Mouse (Mus musculus) liver, embryonic 15.5 days (tissue): ENCODE results near the gene Pdcl3. TPM values are rescaled to one million over a fixed set of nuclear protein-coding genes. Genes with fewer than 3 reads are reported as not detected.

Experiments
- ATAC-seq: fragments of 200-750 bp; cut with Nextera tagmentation; 2 replicates; pipeline ENCODE4 v1.8.0; 2017; ENCODE audit warnings: moderate number of reproducible peaks, mild to moderate bottlenecking, moderate library complexity; ENCODE audit not compliant: insufficient read depth
- H3K27ac ChIP-seq: fragments of 300-500 bp; sonication (generic); replicated peaks from 2 replicates; pipeline ENCODE4 v1.5.1; 2015; ENCODE audit warnings: mild to moderate bottlenecking, inconsistent platforms
- H3K27me3 ChIP-seq: fragments of 300-500 bp; sonication (generic); 2 replicates; pipeline ENCODE4 v1.6.1; 2015; ENCODE audit warnings: mild to moderate bottlenecking, inconsistent platforms
- H3K36me3 ChIP-seq: fragments of 300-500 bp; sonication (generic); replicated peaks from 2 replicates; pipeline ENCODE4 v1.6.1; 2015; ENCODE audit warnings: moderate library complexity, mild to moderate bottlenecking, inconsistent platforms
- H3K4me1 ChIP-seq: fragments of 300-500 bp; sonication (generic); replicated peaks from 2 replicates; pipeline ENCODE4 v1.6.1; 2015; ENCODE audit warnings: inconsistent platforms
- H3K4me2 ChIP-seq: fragments of 300-500 bp; sonication (generic); 2 replicates; pipeline ENCODE4 v1.6.1; 2015; ENCODE audit warnings: moderate library complexity, mild to moderate bottlenecking, inconsistent platforms
- H3K4me3 ChIP-seq: fragments of 300-500 bp; sonication (generic); replicated peaks from 2 replicates; pipeline ENCODE4 v1.5.1; 2015; ENCODE audit warnings: mild to moderate bottlenecking, inconsistent platforms
- H3K9ac ChIP-seq: fragments of 300-500 bp; sonication (generic); 2 replicates; pipeline ENCODE4 v1.6.1; 2015; ENCODE audit warnings: moderate library complexity, mild to moderate bottlenecking, inconsistent platforms
- H3K9me3 ChIP-seq: fragments of 300-500 bp; sonication (generic); replicated peaks from 2 replicates; pipeline ENCODE4 v1.6.1; 2016; ENCODE audit warnings: inconsistent platforms
- WGBS: fragments of 180-500 bp; shearing (Covaris S2); methylation state at CpG from one replicate; pipeline ENCODE4 v1.1.7; 2015; ENCODE audit warnings: mixed read lengths; ENCODE audit not compliant: insufficient replicate concordance; 5-methylcytosine and 5-hydroxymethylcytosine counted together
- polyA plus RNA-seq: library from polyadenylated mRNA; unstranded; fragments of >200 nt; fragmentation: Nextera tagmentation; extraction: Ambion mirVana; gene quantifications from 2 replicates; pipeline ENCODE4 v1.2.1, GENCODE M21; 2015

The Pdcl3 gene
- polyA plus RNA-seq, 1 experiment from 2014 or later = 38.1 TPM

- Histone ChIP-seq H3K9ac (peak overlapping the region; percentile 59), H3K4me1 (peaks cover 20% of the 10 kb centered on the region), H3K4me3 (peak overlapping the region; percentile 80), H3K36me3 (no peaks in the 10 kb centered on the region), H3K4me2 (peak overlapping the region; percentile 75), H3K27me3 (no peaks in the 10 kb centered on the region), H3K9me3 (no peaks in the 10 kb centered on the region), H3K27ac (peak overlapping the region; percentile 71)
- under 1% methylated on average over 25 of the region's 25 CpGs for WGBS
- ATAC-seq = peak; percentile 89
Measured at GRCm38 (mm10) chr1:38987865-38988211, 2.4 kb downstream of the Pdcl3 start.

- Histone ChIP-seq H3K9ac (peak overlapping the region; percentile 59), H3K27ac (no peak overlapping the region), H3K4me2 (peak overlapping the region; percentile 75), H3K27me3 (no peaks in the 10 kb centered on the region), H3K4me3 (peak overlapping the region; percentile 80), H3K36me3 (0 out of 2 replicates have a peak, but pooled peaks cover 3% of the 10 kb centered on the region), H3K9me3 (no peaks in the 10 kb centered on the region), H3K4me1 (peaks cover 20% of the 10 kb centered on the region)
- no peak for ATAC-seq
- WGBS = 18% methylated on average over 7 of the region's 7 CpGs
Measured at GRCm38 (mm10) chr1:38988357-38988756, 2.9 kb downstream of the Pdcl3 start.

- H3K4me3 ChIP-seq = no peak overlapping the region
- ATAC-seq = no peak
- H3K27me3 ChIP-seq = no peaks in the 10 kb centered on the region
- no peak overlapping the region for H3K9ac ChIP-seq
- H3K4me2 ChIP-seq = no peak overlapping the region
- peaks cover 14% of the 10 kb centered on the region for H3K4me1 ChIP-seq
- H3K36me3 ChIP-seq = peaks cover 21% of the 10 kb centered on the region
- H3K9me3 ChIP-seq = no peaks in the 10 kb centered on the region
- H3K27ac ChIP-seq = no peak overlapping the region
- WGBS = 71% methylated on average over 3 of the region's 3 CpGs
Measured at GRCm38 (mm10) chr1:38992365-38992764, 7.0 kb downstream of the Pdcl3 start.

GRCm38 (mm10) chr1:39001106-39001505 lies 15.7 kb downstream of the Pdcl3 start:
- H3K36me3 ChIP-seq = peaks cover 5% of the 10 kb centered on the region
- 9% methylated on average over 5 of the region's 5 CpGs for WGBS
- no peaks in the 10 kb centered on the region for H3K27me3 ChIP-seq
- no peaks in the 10 kb centered on the region for H3K4me1 ChIP-seq
- no peak overlapping the region for H3K4me2 ChIP-seq
- no peak overlapping the region for H3K27ac ChIP-seq
- H3K9ac ChIP-seq = no peak overlapping the region
- no peak overlapping the region for H3K4me3 ChIP-seq
- H3K9me3 ChIP-seq = no peaks in the 10 kb centered on the region
- no peak for ATAC-seq

DNA sequence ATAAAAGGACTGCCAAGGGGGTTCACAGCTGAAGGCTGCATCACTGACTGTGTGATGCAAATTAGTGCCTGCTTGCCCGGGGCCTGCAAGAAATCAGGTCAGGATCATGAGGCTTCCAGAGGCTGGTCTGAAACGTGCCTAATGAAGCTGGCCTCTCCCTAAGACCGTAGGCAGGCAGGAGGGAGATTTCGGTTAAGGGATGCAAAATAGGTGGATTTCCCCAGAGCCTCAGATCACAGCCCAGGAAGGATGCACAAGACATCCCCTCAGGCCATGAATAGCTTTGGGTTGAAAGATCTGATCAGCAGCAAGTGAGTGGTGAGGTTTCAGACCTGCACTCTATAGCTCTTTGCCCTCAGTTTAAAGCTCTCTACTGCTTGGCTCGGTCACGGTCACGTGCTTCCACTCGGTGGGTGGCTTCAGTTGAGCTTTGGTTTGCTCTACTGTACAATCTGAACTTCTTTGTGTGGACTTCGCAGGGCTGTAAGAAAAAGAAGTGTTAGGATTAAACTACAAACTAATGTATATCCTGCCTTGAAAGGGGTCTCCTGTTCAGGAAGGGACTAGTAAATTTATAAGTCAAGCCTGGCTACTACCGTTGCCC lies 20.4 kb downstream of the Pdcl3 start:
- Histone ChIP-seq H3K36me3 (no peaks in the 10 kb centered on the region), H3K27me3 (no peaks in the 10 kb centered on the region), H3K27ac (no peak overlapping the region), H3K4me2 (no peak overlapping the region), H3K4me3 (no peak overlapping the region), H3K9me3 (no peaks in the 10 kb centered on the region), H3K4me1 (no peaks in the 10 kb centered on the region), H3K9ac (no peak overlapping the region)
- no peak for ATAC-seq
- 66% methylated on average over 10 of the region's 10 CpGs for WGBS

GRCm38 (mm10) chr1:39006830-39007829 lies 21.7 kb downstream of the Pdcl3 start:
- WGBS = 30% methylated on average over 11 of the region's 11 CpGs
- H3K9me3 ChIP-seq = no peaks in the 10 kb centered on the region
- no peak overlapping the region for H3K4me2 ChIP-seq
- H3K4me3 ChIP-seq = no peak overlapping the region
- H3K27ac ChIP-seq = no peak overlapping the region
- H3K27me3 ChIP-seq = no peaks in the 10 kb centered on the region
- no peaks in the 10 kb centered on the region for H3K36me3 ChIP-seq
- ATAC-seq = no peak
- no peak overlapping the region for H3K9ac ChIP-seq
- no peaks in the 10 kb centered on the region for H3K4me1 ChIP-seq

GRCm38 (mm10) chr1:39010583-39011021 lies 25.2 kb downstream of the Pdcl3 start:
- H3K9ac ChIP-seq = no peak overlapping the region
- no peaks in the 10 kb centered on the region for H3K9me3 ChIP-seq
- 8% methylated on average over 12 of the region's 12 CpGs for WGBS
- H3K4me2 ChIP-seq = no peak overlapping the region
- no peak overlapping the region for H3K27ac ChIP-seq
- no peak for ATAC-seq
- no peaks in the 10 kb centered on the region for H3K36me3 ChIP-seq
- no peak overlapping the region for H3K4me3 ChIP-seq
- H3K27me3 ChIP-seq = no peaks in the 10 kb centered on the region
- H3K4me1 ChIP-seq = no peaks in the 10 kb centered on the region

DNA sequence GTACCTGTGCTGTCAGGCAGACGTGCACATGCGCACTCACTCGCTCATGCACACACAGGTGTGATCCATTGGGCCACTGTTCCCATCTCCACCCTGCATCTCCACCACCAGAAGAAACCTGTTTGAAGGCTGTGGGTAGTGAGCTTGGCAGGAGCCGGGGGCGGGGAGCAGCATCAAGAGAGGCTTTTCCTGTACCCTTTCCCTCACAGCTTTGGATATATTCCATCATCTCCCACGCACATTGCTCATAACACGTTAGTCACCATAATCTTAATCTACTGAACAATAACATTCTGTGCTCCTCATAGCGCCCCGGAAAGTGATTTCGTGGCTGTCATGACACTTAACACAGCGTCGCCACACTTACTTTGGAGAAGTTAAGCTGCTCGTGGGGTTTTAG lies 27.2 kb downstream of the Pdcl3 start:
- H3K4me2 ChIP-seq = no peak overlapping the region
- H3K4me1 ChIP-seq = no peaks in the 10 kb centered on the region
- no peak overlapping the region for H3K9ac ChIP-seq
- no peak overlapping the region for H3K4me3 ChIP-seq
- H3K27me3 ChIP-seq = no peaks in the 10 kb centered on the region
- ATAC-seq = no peak
- 77% methylated on average over 13 of the region's 13 CpGs for WGBS
- no peaks in the 10 kb centered on the region for H3K36me3 ChIP-seq
- no peaks in the 10 kb centered on the region for H3K9me3 ChIP-seq
- H3K27ac ChIP-seq = no peak overlapping the region

DNA sequence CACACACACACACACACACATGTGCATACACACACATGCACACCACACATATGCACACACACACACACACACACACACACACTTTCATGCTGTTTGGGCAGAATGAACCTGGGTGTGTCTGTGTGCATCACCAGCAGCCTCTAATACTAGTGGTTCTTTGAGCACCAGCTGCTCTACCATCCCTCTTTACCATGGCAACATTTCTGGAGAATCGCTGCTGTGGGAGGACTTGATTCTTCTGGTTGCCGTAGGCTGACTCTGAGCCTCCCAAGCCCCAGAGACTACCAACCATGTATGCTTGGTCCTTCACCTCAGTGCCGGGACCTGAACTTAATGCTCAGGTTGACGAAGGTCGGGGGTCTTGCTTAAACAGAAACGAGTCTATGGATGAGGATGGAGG lies 28.4 kb downstream of the Pdcl3 start:
- no peak overlapping the region for H3K27ac ChIP-seq
- H3K9ac ChIP-seq = no peak overlapping the region
- H3K9me3 ChIP-seq = no peaks in the 10 kb centered on the region
- H3K27me3 ChIP-seq = no peaks in the 10 kb centered on the region
- no peaks in the 10 kb centered on the region for H3K36me3 ChIP-seq
- no peak overlapping the region for H3K4me3 ChIP-seq
- WGBS = 65% methylated on average over 6 of the region's 6 CpGs
- no peak for ATAC-seq
- no peak overlapping the region for H3K4me2 ChIP-seq
- H3K4me1 ChIP-seq = no peaks in the 10 kb centered on the region

- WGBS = 62% methylated on average over 10 of the region's 10 CpGs
- no peak for ATAC-seq
Measured at GRCm38 (mm10) chr1:39015529-39015928, 30.1 kb downstream of the Pdcl3 start.

DNA sequence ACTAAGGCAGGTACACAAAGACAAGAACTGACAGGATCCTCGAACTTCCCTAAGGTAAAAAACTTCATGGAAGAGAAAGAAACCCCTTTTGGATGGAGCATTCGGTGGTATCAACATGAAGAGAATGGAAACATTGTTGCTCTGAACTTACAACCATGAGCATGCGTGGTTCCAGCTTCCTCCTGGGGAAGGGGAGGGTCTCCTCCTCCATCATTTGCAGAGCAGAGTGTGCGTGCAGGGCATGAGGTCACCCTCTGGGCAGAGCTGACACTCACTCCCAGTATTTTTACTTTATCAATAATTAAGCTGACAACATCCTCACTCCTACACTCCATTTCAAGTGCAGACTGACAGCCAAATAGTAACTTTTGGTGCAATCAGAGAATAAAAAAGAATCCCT lies 32.5 kb downstream of the Pdcl3 start:
- no peaks in the 10 kb centered on the region for H3K4me1 ChIP-seq
- no peak overlapping the region for H3K4me2 ChIP-seq
- H3K9me3 ChIP-seq = no peaks in the 10 kb centered on the region
- 55% methylated on average over 4 of the region's 4 CpGs for WGBS
- no peak overlapping the region for H3K4me3 ChIP-seq
- H3K27ac ChIP-seq = no peak overlapping the region
- no peaks in the 10 kb centered on the region for H3K36me3 ChIP-seq
- H3K9ac ChIP-seq = no peak overlapping the region
- ATAC-seq = no peak
- no peaks in the 10 kb centered on the region for H3K27me3 ChIP-seq

More at GRCm38 (mm10) chr1:39015529-39015928, 30.1 kb downstream of the Pdcl3 start:
- Histone ChIP-seq H3K9me3 (no peaks in the 10 kb centered on the region), H3K4me3 (no peak overlapping the region), H3K36me3 (no peaks in the 10 kb centered on the region), H3K4me2 (no peak overlapping the region), H3K4me1 (no peaks in the 10 kb centered on the region), H3K27ac (no peak overlapping the region), H3K9ac (no peak overlapping the region), H3K27me3 (no peaks in the 10 kb centered on the region)
